Comparison of ENCODE assay signal across 25 mouse cellular contexts in genomic region chr12:41091316-41091715, GRCm38 (mm10).
"Had no signal": no experiment of that assay in that cellular context is flagged by ENCODE, and none has a peak within 500 bp of the region (broad histone marks: within the 10 kb centered on the region; RNA-seq: fewer than 3 reads in every experiment).

No protein-coding gene starts in this region.

- H3K27me3 ChIP-seq: heart, embryonic 12.5 days; hindbrain, embryonic 12.5 days; intestine, embryonic 15.5 days; limb, embryonic 12.5 days; liver, embryonic 13.5 days had no signal

- H3K4me2 ChIP-seq: heart, embryonic 12.5 days; hindbrain, embryonic 12.5 days; hindbrain, embryonic 14.5 days; intestine, embryonic 15.5 days; limb, embryonic 12.5 days; liver, embryonic 11.5 days; liver, embryonic 13.5 days had no signal

- H3K27ac ChIP-seq: heart, adult 2 months; heart, embryonic 10.5 days; hindbrain, embryonic 10.5 days; hindbrain, embryonic 12.5 days; hindbrain, embryonic 14.5 days; intestine, embryonic 15.5 days; layer of hippocampus, adult 2 months; left cerebral cortex, adult 2 months; limb, embryonic 10.5 days; limb, embryonic 12.5 days; liver, embryonic 13.5 days had no signal

- DNase-seq: gastrocnemius, postnatal 10 days; gastrocnemius, postnatal 25 days; heart, adult 2 months; heart, postnatal 10 days; heart, postnatal 4 days; kidney, adult 18-20 months; kidney, adult 8-10 months; kidney, postnatal 10 days; kidney, postnatal 25 days; kidney, postnatal 4 days; liver, embryonic 13.5 days had no signal

- H3K9ac ChIP-seq: heart, embryonic 12.5 days; hindbrain, embryonic 12.5 days; hindbrain, embryonic 14.5 days; intestine, embryonic 15.5 days; limb, embryonic 12.5 days; liver, embryonic 13.5 days had no signal

- ATAC-seq: hindbrain, embryonic 16.5 days; inflammation-experienced regulatory T-cells, adult 6 months; intestine, embryonic 15.5 days; intestine, postnatal 0 days had no signal

- H3K4me3 ChIP-seq: heart, adult 2 months; heart, embryonic 10.5 days; heart, embryonic 12.5 days; hindbrain, embryonic 10.5 days; hindbrain, embryonic 12.5 days; intestine, embryonic 15.5 days; layer of hippocampus, adult 2 months; left cerebral cortex, adult 2 months; limb, embryonic 10.5 days; limb, embryonic 12.5 days; liver, embryonic 13.5 days had no signal

- H3K9me3 ChIP-seq: heart, embryonic 10.5 days; heart, embryonic 12.5 days; hindbrain, embryonic 10.5 days; hindbrain, embryonic 12.5 days; intestine, embryonic 15.5 days; limb, embryonic 10.5 days; limb, embryonic 12.5 days; liver, embryonic 13.5 days had no signal

- H3K4me1 ChIP-seq: heart, embryonic 10.5 days; heart, embryonic 12.5 days; hindbrain, embryonic 10.5 days; hindbrain, embryonic 12.5 days; intestine, embryonic 15.5 days had no signal

- H3K36me3 ChIP-seq: heart, embryonic 10.5 days; heart, embryonic 12.5 days; hindbrain, embryonic 10.5 days; hindbrain, embryonic 12.5 days; intestine, embryonic 15.5 days; limb, embryonic 10.5 days; limb, embryonic 12.5 days; liver, embryonic 13.5 days had no signal
